ENCODE assay signal across 20 mouse cellular contexts in the genomic region with DNA sequence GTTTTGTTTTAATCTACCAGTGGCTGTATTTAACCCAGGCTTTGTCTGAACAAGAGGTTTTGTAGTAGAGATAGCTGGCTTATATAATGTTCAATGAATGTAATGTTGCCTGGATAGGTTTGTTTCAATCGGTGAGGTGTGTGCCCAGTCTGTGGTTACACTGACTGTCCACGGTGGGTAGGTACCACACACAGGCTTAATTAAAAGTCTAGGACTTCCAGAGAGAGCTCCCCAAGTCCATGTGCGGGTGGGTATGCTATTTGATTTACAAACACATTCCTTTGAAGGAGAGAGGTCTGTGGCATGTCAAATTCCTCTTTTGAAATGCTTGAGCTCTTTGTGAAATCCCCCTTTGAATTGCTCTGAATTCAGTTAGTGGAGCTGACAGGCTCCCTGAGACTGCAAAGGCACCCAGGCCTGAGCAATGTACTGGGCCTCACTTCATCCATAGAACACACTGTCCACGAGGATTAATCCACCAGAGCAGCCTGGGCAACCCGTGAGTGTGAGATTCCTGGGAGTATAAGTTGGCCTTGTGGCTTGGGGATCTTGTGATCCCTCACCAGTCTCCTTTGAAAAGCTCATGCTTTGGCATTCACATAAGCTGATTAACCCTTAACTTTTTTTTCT. TPM values are rescaled to one million over a fixed set of nuclear protein-coding genes. Genes with fewer than 3 reads are reported as not detected.
DNase-seq lines count a peak whose midpoint lies in the region; ATAC-seq and TF ChIP-seq lines count a peak whose summit lies in the region.
"Had no signal": no experiment of that assay in that cellular context is flagged by ENCODE, and none has a peak within 500 bp of the region (broad histone marks: within the 10 kb centered on the region; RNA-seq: fewer than 3 reads in every experiment).

No protein-coding gene starts in this region.

- intact Hi-C loops in heart, postnatal 14 days (cut with DNase I) = no loop called here

- peaks cover 17% of the 10 kb centered on the region for H3K36me3 ChIP-seq in forebrain, embryonic 14.5 days (ENCODE audit: control insufficient read depth, insufficient read depth, low read length)
- peaks cover 15% of the 10 kb centered on the region; the same call in 1 of the 2 replicates for H3K36me3 ChIP-seq in midbrain, embryonic 15.5 days (replicated peaks)
- no peaks in the 10 kb centered on the region; the same call in 1 of the 2 replicates for H3K36me3 ChIP-seq in lung, postnatal 0 days (ENCODE audit: insufficient read depth, low read length)

- TF ChIP-seq CTCF in brain, embryonic 14.5 days (IDR thresholded peaks at IDR 0.05; ENCODE audit: borderline replicate concordance, extremely low read depth, insufficient read depth, insufficient read length) = no peak
- TF ChIP-seq CTCF in layer of hippocampus, adult 2 months (conservative IDR thresholded peaks at IDR 0.05) = no peak
- TF ChIP-seq CTCF in lung, postnatal 0 days (IDR thresholded peaks at IDR 0.05) = no peak

- ATAC-seq in forebrain, embryonic 14.5 days = peak; percentile 52; the same call in 1 of the 2 replicates
- ATAC-seq in midbrain, embryonic 15.5 days (replicated peaks) = peak; percentile 58
- ATAC-seq in lung, postnatal 0 days = no peak
- ATAC-seq: intestine, embryonic 15.5 days had no signal

- 29% methylated on average over 5 of the region's 5 CpGs for WGBS in forebrain, embryonic 14.5 days
- WGBS in midbrain, embryonic 15.5 days = 7% methylated on average over 5 of the region's 5 CpGs
- 44% methylated on average over 5 of the region's 5 CpGs for WGBS in lung, postnatal 0 days

- DNase-seq in heart, adult 11 months = peak; percentile 64
- no peak for DNase-seq in heart, postnatal 14 days
- peak; percentile 51 for DNase-seq in brain, embryonic 14.5 days (ENCODE audit: low read depth)
- peak; percentile 15 for DNase-seq in forebrain, embryonic 14.5 days (ENCODE audit: low spot score)
- no peak for DNase-seq in layer of hippocampus, adult 2 months (ENCODE audit: low spot score in 2 of 2)
- no peak for DNase-seq in spleen, postnatal 36 days (ENCODE audit: low spot score in 2 of 2)
- no peak for DNase-seq in lung, postnatal 0 days (ENCODE audit: low spot score)
- DNase-seq: B cell, adult 2 months; cerebellum, adult 8-10 months; gastrocnemius, postnatal 14 days; kidney, postnatal 14 days; spleen, adult 18-20 months; thymus, postnatal 4 days had no signal

- no peak overlapping the region for H3K4me3 ChIP-seq in forebrain, embryonic 14.5 days (ENCODE audit: low read depth, low read length)
- H3K4me3 ChIP-seq in midbrain, embryonic 15.5 days = no peak overlapping the region
- no peak overlapping the region for H3K4me3 ChIP-seq in layer of hippocampus, adult 2 months
- no peak overlapping the region for H3K4me3 ChIP-seq in lung, postnatal 0 days (ENCODE audit: low read depth, low read length)
- H3K4me3 ChIP-seq: intestine, embryonic 15.5 days; lung, embryonic 15.5 days had no signal

- no peak overlapping the region for H3K4me2 ChIP-seq in forebrain, embryonic 14.5 days (ENCODE audit: low read length)
- H3K4me2 ChIP-seq in midbrain, embryonic 15.5 days = no peak overlapping the region
- H3K4me2 ChIP-seq in lung, postnatal 0 days (replicated peaks; ENCODE audit: low read depth, low read length) = no peak overlapping the region
- H3K4me2 ChIP-seq: heart, embryonic 11.5 days; intestine, embryonic 15.5 days; lung, embryonic 15.5 days had no signal

- no peaks in the 10 kb centered on the region for H3K27me3 ChIP-seq in forebrain, embryonic 14.5 days (replicated peaks; ENCODE audit: control insufficient read depth, insufficient read depth, low read length)
- no peaks in the 10 kb centered on the region for H3K27me3 ChIP-seq in midbrain, embryonic 15.5 days (replicated peaks)
- H3K27me3 ChIP-seq in lung, postnatal 0 days (replicated peaks; ENCODE audit: insufficient read depth, low read length) = no peaks in the 10 kb centered on the region
- H3K27me3 ChIP-seq: intestine, embryonic 15.5 days; lung, embryonic 15.5 days had no signal

- no peak for TF ChIP-seq EP300 in lung, postnatal 0 days (IDR thresholded peaks at IDR 0.05)

- H3K27ac ChIP-seq in forebrain, embryonic 14.5 days (ENCODE audit: low read depth, low read length) = no peak overlapping the region
- H3K27ac ChIP-seq in midbrain, embryonic 15.5 days = no peak overlapping the region
- no peak overlapping the region for H3K27ac ChIP-seq in layer of hippocampus, adult 2 months
- H3K27ac ChIP-seq in lung, postnatal 0 days (ENCODE audit: low read length) = no peak overlapping the region
- H3K27ac ChIP-seq: intestine, embryonic 15.5 days; lung, embryonic 15.5 days had no signal

- no peak overlapping the region for H3K9ac ChIP-seq in forebrain, embryonic 14.5 days (ENCODE audit: low read length)
- H3K9ac ChIP-seq in midbrain, embryonic 15.5 days = no peak overlapping the region
- H3K9ac ChIP-seq in lung, postnatal 0 days (replicated peaks; ENCODE audit: low read depth) = no peak overlapping the region
- H3K9ac ChIP-seq: intestine, embryonic 15.5 days; lung, embryonic 15.5 days had no signal

- H3K9me3 ChIP-seq in forebrain, embryonic 14.5 days (replicated peaks; ENCODE audit: control insufficient read depth, low read length) = no peaks in the 10 kb centered on the region
- H3K9me3 ChIP-seq in midbrain, embryonic 15.5 days = no peaks in the 10 kb centered on the region
- no peaks in the 10 kb centered on the region for H3K9me3 ChIP-seq in lung, postnatal 0 days (ENCODE audit: low read length)
- H3K9me3 ChIP-seq: intestine, embryonic 15.5 days; lung, embryonic 15.5 days had no signal

- TF ChIP-seq POLR2A in brain, embryonic 14.5 days (IDR thresholded peaks at IDR 0.05; ENCODE audit: borderline replicate concordance, extremely low read depth, insufficient read depth, insufficient read length, poor library complexity, severe bottlenecking) = no peak

- no peaks in the 10 kb centered on the region for H3K4me1 ChIP-seq in forebrain, embryonic 14.5 days (ENCODE audit: control insufficient read depth, insufficient read depth, low read length)
- peaks cover 3% of the 10 kb centered on the region; the same call in 1 of the 2 replicates for H3K4me1 ChIP-seq in midbrain, embryonic 15.5 days
- no peaks in the 10 kb centered on the region for H3K4me1 ChIP-seq in lung, postnatal 0 days (ENCODE audit: insufficient read depth, low read depth, low read length)
- H3K4me1 ChIP-seq: intestine, embryonic 15.5 days; lung, embryonic 15.5 days had no signal

RNA-seq across cellular contexts. Expression of gene Oca2, which starts 3.7 kb away (rescaled TPM):
- not detected for total RNA-seq in heart, postnatal 14 days (2021)
- polyA plus RNA-seq in brain, embryonic 14.5 days (2012; rRNA removed) = 0.43 and 0.67 TPM in 2 replicates
- polyA plus RNA-seq in forebrain, embryonic 14.5 days (2014; fragmentation: Nextera tagmentation; extraction: Ambion mirVana) = 0.75 and 1.1 TPM in 2 replicates
- polyA plus RNA-seq in midbrain, embryonic 15.5 days (2015; fragmentation: Nextera tagmentation; extraction: Ambion mirVana) = 0.29 and 0.35 TPM in 2 replicates
- total RNA-seq in layer of hippocampus, adult 2 months (2021) = under 1 TPM; 0.39 to 0.64 TPM
- polyA plus RNA-seq in lung, postnatal 0 days (2015; fragmentation: Nextera tagmentation; extraction: Ambion mirVana) = not detected in 2 replicates
- total RNA-seq: gastrocnemius, postnatal 14 days; hematopoietic stem cell, adult 5-6 weeks; liver, adult 2 months; megakaryocyte progenitor cell, adult 5-6 weeks had no signal
- polyA plus RNA-seq: heart, embryonic 11.5 days; intestine, embryonic 15.5 days; liver, adult 2 months had no signal

Comparison
In these comparisons a context has a peak if more than half of its experiments do, and no peak if none do; other contexts are left out.
1. DNase-seq: peak in heart, adult 11 months (single experiment), brain, embryonic 14.5 days (single experiment) and forebrain, embryonic 14.5 days (single experiment); none in heart, postnatal 14 days (0 of 2), layer of hippocampus, adult 2 months (0 of 2), spleen, postnatal 36 days (0 of 2) and lung, postnatal 0 days (single experiment).